Mouse (Mus musculus): ENCODE data around the gene Atg14.

- TF ChIP-seq CEBPB (IDR thresholded peaks at IDR 0.05; ENCODE audit: insufficient read depth, poor library complexity, severe bottlenecking) = no peak
- TF ChIP-seq POLR2A (IDR thresholded peaks at IDR 0.05; ENCODE audit: insufficient read length, low read depth) = no peak
- no peak for TF ChIP-seq USF1 (IDR thresholded peaks at IDR 0.05; ENCODE audit: low read depth)
- no peak for TF ChIP-seq TCF12 (IDR thresholded peaks at IDR 0.05; ENCODE audit: insufficient read depth, poor library complexity, severe bottlenecking)
- TF ChIP-seq POLR2AphosphoS2 (IDR thresholded peaks at IDR 0.05; ENCODE audit: insufficient read length, low read depth) = no peak
- TF ChIP-seq MYOD1 (IDR thresholded peaks at IDR 0.05; ENCODE audit: control insufficient read depth in 1 of 3, insufficient read length in 2 of 3, low read depth in 2 of 3) = no peak
- no peak for TF ChIP-seq MYOG (IDR thresholded peaks at IDR 0.05; ENCODE audit: control insufficient read depth in 1 of 3, insufficient read depth in 1 of 3, insufficient read length in 2 of 3, low read depth in 2 of 3)
- TF ChIP-seq TCF3 (IDR thresholded peaks at IDR 0.05; ENCODE audit: insufficient read length, low read depth) = no peak
- no peak for TF ChIP-seq REST (IDR thresholded peaks at IDR 0.05; ENCODE audit: insufficient read depth, insufficient read length)
- no peak for TF ChIP-seq E2F4 (IDR thresholded peaks at IDR 0.05; ENCODE audit: insufficient read depth)
- TF ChIP-seq MAX (IDR thresholded peaks at IDR 0.05; ENCODE audit: low read depth) = no peak
These were observed 26.2 kb downstream of the Atg14 start for GRCm38 (mm10) chr14:47544286-47544685.

Measured in myocyte (in vitro differentiated cells).